Mouse (Mus musculus) stomach, embryonic 14.5 days (tissue): ENCODE data around the gene Ebi3. TPM values are rescaled to one million over a fixed set of nuclear protein-coding genes. Genes with fewer than 3 reads are reported as not detected.
"Not testable (repeated sequence)": the region's sequence is repeated elsewhere in the genome, so short reads cannot be mapped to it uniquely, and the experiment has no call there.

Source experiments
- ATAC-seq: fragments of 200-750 bp; cut with Nextera tagmentation; 2 replicates; pipeline ENCODE4 v1.8.0; 2017; ENCODE audit warnings: low read depth, moderate TSS enrichment; ENCODE audit not compliant: insufficient number of reproducible peaks, insufficient read depth, low FRiP score
- H3K27ac ChIP-seq: fragments of 300-500 bp; sonication (generic); 2 replicates; pipeline ENCODE4 v1.5.1; 2014; ENCODE audit warnings: mild to moderate bottlenecking, low read length, moderate library complexity, mixed read lengths
- H3K27me3 ChIP-seq: fragments of 300-500 bp; sonication (generic); 2 replicates; pipeline ENCODE4 v1.6.1; 2014; ENCODE audit warnings: low read length, control low read depth, mixed read lengths; ENCODE audit not compliant: control insufficient read depth, insufficient read depth
- H3K36me3 ChIP-seq: fragments of 300-500 bp; sonication (generic); 2 replicates; pipeline ENCODE4 v1.6.1; 2014; ENCODE audit warnings: mild to moderate bottlenecking, control low read depth, low read length, moderate library complexity, mixed read lengths; ENCODE audit not compliant: control insufficient read depth, insufficient read depth
- H3K4me1 ChIP-seq: fragments of 300-500 bp; sonication (generic); 2 replicates; pipeline ENCODE4 v1.6.1; 2014; ENCODE audit warnings: low read length, control low read depth, mixed read lengths; ENCODE audit not compliant: control insufficient read depth, insufficient read depth
- H3K4me2 ChIP-seq: fragments of 300-500 bp; sonication (generic); replicated peaks from 2 replicates; pipeline ENCODE4 v1.6.1; 2014; ENCODE audit warnings: low read depth, low read length, control low read depth
- H3K4me3 ChIP-seq: fragments of 300-500 bp; sonication (generic); 2 replicates; pipeline ENCODE4 v1.5.1; 2014; ENCODE audit warnings: low read depth, low read length, control low read depth
- H3K9ac ChIP-seq: fragments of 300-500 bp; sonication (generic); replicated peaks from 2 replicates; pipeline ENCODE4 v1.6.1; 2014; ENCODE audit warnings: low read depth, mild to moderate bottlenecking, control low read depth, low read length, moderate library complexity, mixed read lengths
- H3K9me3 ChIP-seq: fragments of 300-500 bp; sonication (generic); 2 replicates; pipeline ENCODE4 v1.6.1; 2016; ENCODE audit warnings: low read depth, low read length, control low read depth; ENCODE audit not compliant: control insufficient read depth
- WGBS: fragments of 180-500 bp; shearing (Covaris S2); extraction: QIAGEN DNeasy Blood & Tissue Kit; methylation state at CpG from one replicate; pipeline ENCODE4 v1.1.7; 2014; 5-methylcytosine and 5-hydroxymethylcytosine counted together
- polyA plus RNA-seq: library from polyadenylated mRNA; unstranded; fragments of >200 nt; fragmentation: Nextera tagmentation; extraction: Ambion mirVana; gene quantifications from 2 replicates; pipeline ENCODE4 v1.2.1, GENCODE M21; 2014

The Ebi3 gene
- polyA plus RNA-seq, 1 experiment from 2014 or later: 2.7 TPM

- Histone ChIP-seq H3K27ac (peak overlapping the region; percentile 82), H3K4me2 (peak overlapping the region; percentile 82), H3K4me3 (peak overlapping the region; percentile 39), H3K9ac (0 out of 2 replicates have a peak overlapping the region, but pooled peaks have one; percentile 1)
- 24% methylated on average over 10 of the region's 10 CpGs for WGBS
- not testable (repeated sequence) for H3K9me3 ChIP-seq, H3K4me1 ChIP-seq, H3K27me3 ChIP-seq, ATAC-seq, H3K36me3 ChIP-seq
These were observed 8.0 kb upstream of the Ebi3 start for GRCm38 (mm10) chr17:55944387-55944865.

DNA sequence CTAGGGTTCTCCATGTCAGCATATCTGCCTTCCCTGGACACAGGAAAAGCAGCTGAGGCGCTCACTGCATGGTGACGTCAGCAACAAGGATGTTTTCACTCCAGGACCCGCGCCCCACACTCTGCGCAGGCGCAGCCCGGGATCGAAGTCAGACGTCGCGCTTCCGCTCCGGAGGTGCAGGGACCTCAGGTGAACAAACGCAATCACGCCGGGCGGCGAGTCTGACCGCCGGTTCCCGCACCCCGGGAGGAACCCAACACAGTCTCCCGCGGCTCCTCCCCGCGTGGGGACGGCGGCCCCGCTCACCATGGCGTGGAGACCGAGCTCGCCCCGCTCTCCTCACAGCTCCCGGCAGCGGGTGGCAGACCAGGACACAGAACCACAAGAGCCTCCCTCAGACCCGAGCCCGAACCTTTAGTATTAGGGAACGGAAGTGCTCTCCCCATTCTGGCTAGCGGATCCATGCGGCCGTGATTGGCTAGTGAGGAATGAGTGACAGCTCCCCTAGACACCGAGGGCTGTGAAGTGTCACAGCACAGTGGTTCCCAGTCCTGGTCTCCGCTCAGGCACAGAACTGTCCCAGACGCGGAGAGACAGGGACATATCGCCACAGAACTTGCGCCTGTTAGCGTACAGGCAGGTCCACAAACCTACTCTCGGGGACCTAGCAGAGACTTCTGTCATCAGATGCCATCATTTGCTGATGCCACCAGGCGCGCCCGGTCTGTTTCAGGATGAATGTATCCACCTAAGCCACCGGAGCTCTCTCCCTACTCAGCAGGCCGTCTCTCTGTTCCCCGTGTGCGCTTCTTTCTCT, 7.4 kb upstream of the Ebi3 start:
- H3K4me1 ChIP-seq, H3K9me3 ChIP-seq, H3K27me3 ChIP-seq, H3K36me3 ChIP-seq: not testable (repeated sequence)
- Histone ChIP-seq H3K9ac (peak overlapping the region; percentile 28), H3K4me3 (peak overlapping the region; percentile 39), H3K4me2 (peak overlapping the region; percentile 82), H3K27ac (peak overlapping the region; percentile 82)
- WGBS: 1% methylated on average over 53 of the region's 56 CpGs
- ATAC-seq: peak; percentile 96

- Histone ChIP-seq H3K9ac (peak overlapping the region; percentile 28), H3K4me3 (peak overlapping the region; percentile 39), H3K27ac (peak overlapping the region; percentile 82), H3K9me3 (no peaks in the 10 kb centered on the region), H3K27me3 (no peaks in the 10 kb centered on the region), H3K4me2 (peak overlapping the region; percentile 82), H3K4me1 (no peaks in the 10 kb centered on the region), H3K36me3 (no peaks in the 10 kb centered on the region)
- 34% methylated on average over 5 of the region's 5 CpGs for WGBS
- ATAC-seq: no peak
These were observed 6.7 kb upstream of the Ebi3 start for GRCm38 (mm10) chr17:55945696-55946095.

DNA sequence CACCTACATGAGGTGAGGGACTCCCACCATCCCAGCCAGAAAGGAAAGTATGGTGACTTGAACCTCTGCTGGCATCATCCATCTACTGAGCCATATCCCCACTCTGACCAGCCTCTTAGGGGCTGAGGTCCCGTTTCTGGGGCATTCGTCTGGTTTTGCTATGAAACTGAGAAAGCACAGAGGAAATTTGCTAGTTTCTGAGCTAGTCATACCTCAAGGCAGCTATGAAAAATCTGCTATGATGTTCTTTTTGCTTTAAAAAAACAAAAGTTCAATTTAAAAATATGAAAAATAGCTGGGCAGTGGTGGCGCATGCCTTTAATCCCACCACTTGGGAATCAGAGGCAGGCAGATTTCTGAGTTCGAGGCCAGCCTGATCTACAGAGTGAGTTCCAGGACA, 3.8 kb upstream of the Ebi3 start:
- no peaks in the 10 kb centered on the region; the same call in 1 of the 2 replicates for H3K27me3 ChIP-seq
- no peak overlapping the region for H3K4me3 ChIP-seq
- no peak overlapping the region for H3K4me2 ChIP-seq
- no peaks in the 10 kb centered on the region for H3K9me3 ChIP-seq
- H3K36me3 ChIP-seq: no peaks in the 10 kb centered on the region
- no peaks in the 10 kb centered on the region for H3K4me1 ChIP-seq
- WGBS: 91% methylated on average over 4 of the region's 4 CpGs
- no peak for ATAC-seq
- no peak overlapping the region for H3K27ac ChIP-seq
- H3K9ac ChIP-seq: no peak overlapping the region

- Histone ChIP-seq H3K4me1 (no peaks in the 10 kb centered on the region), H3K9ac (no peak within 1 kb of the TSS), H3K27ac (no peak within 1 kb of the TSS), H3K4me2 (no peak within 1 kb of the TSS), H3K4me3 (no peak within 1 kb of the TSS), H3K36me3 (no peaks in the 10 kb centered on the region), H3K27me3 (no peaks in the 10 kb centered on the region; the same call in 1 of the 2 replicates), H3K9me3 (no peaks in the 10 kb centered on the region)
- 86% methylated on average over 2 of the region's 2 CpGs for WGBS
- ATAC-seq: no peak
These were observed 3.0 kb upstream of the Ebi3 start, which contains the start of gene Zfp119b for GRCm38 (mm10) chr17:55949400-55949799. Gene Zfp119b (minus strand): TSS chr17:55949500.

DNA sequence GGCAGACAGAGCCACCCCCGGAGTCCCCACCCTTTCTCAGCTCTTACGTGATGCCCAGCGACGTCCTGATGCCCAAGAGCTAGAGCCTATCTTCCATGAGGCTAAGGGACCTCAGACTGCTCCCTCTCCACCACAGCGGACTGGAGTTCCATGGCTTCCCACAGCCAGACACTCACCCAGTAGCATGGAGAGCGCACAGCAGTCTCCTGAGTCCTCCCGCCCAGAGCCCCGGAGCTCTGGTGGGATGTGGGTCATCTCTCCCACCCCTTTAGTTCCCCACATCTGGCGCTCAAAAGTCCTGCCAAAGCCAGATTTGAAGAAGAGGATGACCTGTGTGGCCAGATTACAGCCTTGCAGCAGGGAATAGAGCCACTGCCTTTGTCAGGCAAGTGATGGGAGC, 1.8 kb upstream of the Ebi3 start:
- no peaks in the 10 kb centered on the region for H3K4me1 ChIP-seq
- 73% methylated on average over 9 of the region's 9 CpGs for WGBS
- H3K36me3 ChIP-seq: no peaks in the 10 kb centered on the region
- H3K4me2 ChIP-seq: no peak overlapping the region
- H3K4me3 ChIP-seq: no peak overlapping the region
- ATAC-seq: no peak
- H3K9ac ChIP-seq: no peak overlapping the region
- H3K27ac ChIP-seq: no peak overlapping the region
- no peaks in the 10 kb centered on the region for H3K9me3 ChIP-seq
- no peaks in the 10 kb centered on the region; the same call in 1 of the 2 replicates for H3K27me3 ChIP-seq

GRCm38 (mm10) chr17:55952041-55952440, 399 bp upstream of the Ebi3 start:
- Histone ChIP-seq H3K27me3 (no peaks in the 10 kb centered on the region; the same call in 1 of the 2 replicates), H3K4me2 (no peak overlapping the region), H3K9ac (no peak overlapping the region), H3K4me1 (0 out of 2 replicates have a peak, but pooled peaks cover 2% of the 10 kb centered on the region), H3K4me3 (no peak overlapping the region), H3K27ac (no peak overlapping the region), H3K9me3 (no peaks in the 10 kb centered on the region), H3K36me3 (no peaks in the 10 kb centered on the region)
- ATAC-seq: no peak

GRCm38 (mm10) chr17:55953751-55954150, 1.3 kb downstream of the Ebi3 start:
- Histone ChIP-seq H3K9ac (no peak overlapping the region), H3K4me1 (peaks cover 9% of the 10 kb centered on the region; the same call in 1 of the 2 replicates), H3K27me3 (no peaks in the 10 kb centered on the region; the same call in 1 of the 2 replicates), H3K36me3 (no peaks in the 10 kb centered on the region), H3K27ac (no peak overlapping the region), H3K4me2 (no peak overlapping the region), H3K9me3 (no peaks in the 10 kb centered on the region), H3K4me3 (no peak overlapping the region)
- 79% methylated on average over 6 of the region's 6 CpGs for WGBS
- ATAC-seq: no peak
